Mouse (Mus musculus): ENCODE results near the gene Grin2b.

DNA sequence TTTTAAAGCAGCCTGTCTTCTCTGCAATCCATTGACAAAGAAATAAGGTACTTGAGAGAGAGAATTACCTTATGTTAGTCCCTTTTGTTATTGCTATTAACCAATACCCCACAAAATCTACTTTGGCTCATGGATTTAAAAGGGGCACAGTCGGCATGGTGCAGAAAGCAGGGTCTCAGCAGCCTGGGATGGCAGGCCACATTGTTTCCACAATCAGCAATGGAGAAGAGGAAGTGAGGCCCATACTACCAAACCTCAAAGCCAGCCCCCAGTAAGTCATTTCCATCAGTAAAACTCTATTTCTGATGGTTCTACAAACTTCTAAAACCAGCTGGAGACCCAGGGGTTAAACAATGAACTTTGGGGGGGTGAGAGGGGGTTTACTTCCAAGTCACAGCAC, 417.2 kb downstream of the Grin2b start:
- no peak for TF ChIP-seq TAL1 (IDR thresholded peaks at IDR 0.05; ENCODE audit: low read length)
- TF ChIP-seq GATA1 (IDR thresholded peaks at IDR 0.05; ENCODE audit: low read length): no peak

All from erythroblast, embryonic 14.5 days (primary cell).